Mouse (Mus musculus): ENCODE results near the gene Lrrtm1. TPM values are rescaled to one million over a fixed set of nuclear protein-coding genes. Genes with fewer than 3 reads are reported as not detected.

Lrrtm1 gene
- polyA plus RNA-seq (2012; rRNA removed): 1.2 and 2.9 TPM in 2 replicates

DNA sequence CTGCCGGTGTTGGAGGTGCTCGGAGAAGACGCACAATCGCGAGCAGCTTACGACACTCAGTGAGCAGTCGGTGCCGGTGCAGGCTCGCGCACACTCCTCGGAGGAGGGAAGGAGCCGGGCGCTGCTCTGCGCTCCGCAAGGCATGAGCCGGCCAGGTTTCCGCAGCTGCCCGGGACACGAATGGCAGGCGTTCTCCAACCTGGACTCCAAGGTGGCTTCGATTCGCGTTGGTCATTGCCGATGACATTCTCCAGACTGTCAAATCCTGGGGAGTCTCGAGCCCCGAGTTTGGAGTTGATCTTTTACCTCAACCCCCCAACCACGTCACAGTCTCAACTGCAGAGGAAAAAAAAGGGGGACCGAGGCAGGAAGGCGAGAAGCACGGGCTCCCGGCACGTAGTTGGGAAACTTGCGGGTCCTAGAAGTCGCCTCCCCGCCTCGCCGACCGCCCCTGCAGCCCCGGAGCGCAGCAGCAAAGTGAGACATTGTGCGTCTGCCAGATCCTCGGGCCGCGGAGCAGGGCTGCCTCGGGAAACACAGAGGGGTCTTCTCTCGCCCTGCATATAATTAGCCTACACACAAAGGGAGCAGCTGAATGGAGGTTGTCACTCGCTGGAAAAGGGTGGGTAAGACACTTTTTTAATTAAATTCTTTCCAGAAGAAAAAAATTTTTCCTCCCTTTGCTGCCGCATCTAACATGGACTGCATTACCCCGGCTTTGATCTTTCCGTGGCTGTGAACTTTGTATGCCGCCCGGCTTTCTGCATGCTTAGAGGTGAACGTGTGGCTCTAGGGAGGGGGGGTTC, at the start of gene Lrrtm1:
Gene Lrrtm1, plus strand, starts transcription at position 89 of the 806 bp plus-strand sequence.

Measured in colon, adult 2 months (tissue).